Mouse (Mus musculus) midbrain, embryonic 11.5 days (tissue): Measurements from ENCODE around the gene Epb41l4b. TPM values are rescaled to one million over a fixed set of nuclear protein-coding genes. Genes with fewer than 3 reads are reported as not detected.

Source experiments
- ATAC-seq: fragments of 200-750 bp; cut with Nextera tagmentation; 2 replicates; pipeline ENCODE4 v1.8.0; 2017; ENCODE audit warnings: moderate TSS enrichment, moderate library complexity; ENCODE audit not compliant: low FRiP score
- DNase-seq: peaks from one replicate; pipeline ENCODE4 v3.0.0; 2015; ENCODE audit warnings: low spot score; ENCODE audit errors: missing footprints
- H3K27ac ChIP-seq: fragments of 300-500 bp; sonication (generic); 2 replicates; pipeline ENCODE4 v1.5.1; 2014; ENCODE audit warnings: low read depth, low read length
- H3K27me3 ChIP-seq: fragments of 300-500 bp; sonication (generic); 2 replicates; pipeline ENCODE4 v1.6.1; 2014; ENCODE audit warnings: mild to moderate bottlenecking, low read length, moderate library complexity, mixed read lengths; ENCODE audit not compliant: control insufficient read depth, insufficient read depth
- H3K36me3 ChIP-seq: fragments of 300-500 bp; sonication (generic); 2 replicates; pipeline ENCODE4 v1.6.1; 2014; ENCODE audit warnings: mild to moderate bottlenecking, low read length, moderate library complexity, mixed read lengths; ENCODE audit not compliant: control insufficient read depth, insufficient read depth
- H3K4me1 ChIP-seq: fragments of 300-500 bp; sonication (generic); 2 replicates; pipeline ENCODE4 v1.6.1; 2014; ENCODE audit warnings: low read length; ENCODE audit not compliant: control insufficient read depth, insufficient read depth
- H3K4me2 ChIP-seq: fragments of 300-500 bp; sonication (generic); 2 replicates; pipeline ENCODE4 v1.6.1; 2014; ENCODE audit warnings: mild to moderate bottlenecking, moderate library complexity
- H3K4me3 ChIP-seq: fragments of 300-500 bp; sonication (generic); 2 replicates; pipeline ENCODE4 v1.5.1; 2014; ENCODE audit warnings: low read depth, low read length
- H3K9ac ChIP-seq: fragments of 300-500 bp; sonication (generic); 2 replicates; pipeline ENCODE4 v1.6.1; 2014; ENCODE audit warnings: low read length
- H3K9me3 ChIP-seq: fragments of 300-500 bp; sonication (generic); 2 replicates; pipeline ENCODE4 v1.6.1; 2016; ENCODE audit warnings: low read length; ENCODE audit not compliant: control insufficient read depth
- WGBS: fragments of 180-500 bp; shearing (Covaris S2); extraction: QIAGEN DNeasy Blood & Tissue Kit; methylation state at CpG from one replicate; pipeline ENCODE4 v1.1.7; 2014; 5-methylcytosine and 5-hydroxymethylcytosine counted together
- polyA plus RNA-seq: library from polyadenylated mRNA; unstranded; fragments of >200 nt; fragmentation: Nextera tagmentation; extraction: Ambion mirVana; gene quantifications from 2 replicates; pipeline ENCODE4 v1.2.1, GENCODE M21; 2014

The Epb41l4b gene
- polyA plus RNA-seq, 1 experiment from 2014 or later, result 0.51 TPM

DNA sequence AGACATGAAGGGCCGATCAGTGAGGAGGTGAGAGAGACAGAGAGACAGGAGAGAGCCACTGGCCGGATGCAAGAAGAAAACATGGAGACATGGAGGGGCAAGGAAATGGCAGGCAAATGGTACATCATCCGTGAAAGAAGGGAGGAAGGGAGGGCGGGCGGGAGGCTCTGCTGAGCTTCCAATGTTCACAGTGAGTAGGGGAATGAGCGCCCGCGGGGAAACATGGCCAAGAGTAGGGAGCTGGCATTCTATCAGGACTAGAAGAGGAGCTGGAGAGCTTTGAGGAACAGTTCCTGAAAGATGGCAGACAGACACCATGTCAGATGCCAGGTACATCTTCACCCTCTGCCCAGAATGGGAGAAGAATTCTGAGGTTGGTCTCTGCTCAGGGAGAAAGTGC is 99.6 kb downstream of the Epb41l4b start:
- 93% methylated on average over 8 of the region's 8 CpGs for WGBS
- Histone ChIP-seq H3K9ac (no peak overlapping the region), H3K27ac (no peak overlapping the region), H3K4me1 (peaks cover 9% of the 10 kb centered on the region), H3K27me3 (no peaks in the 10 kb centered on the region), H3K4me2 (no peak overlapping the region), H3K4me3 (no peak overlapping the region), H3K36me3 (no peaks in the 10 kb centered on the region), H3K9me3 (no peaks in the 10 kb centered on the region)
- DNase-seq, result no peak
- no peak for ATAC-seq

DNA sequence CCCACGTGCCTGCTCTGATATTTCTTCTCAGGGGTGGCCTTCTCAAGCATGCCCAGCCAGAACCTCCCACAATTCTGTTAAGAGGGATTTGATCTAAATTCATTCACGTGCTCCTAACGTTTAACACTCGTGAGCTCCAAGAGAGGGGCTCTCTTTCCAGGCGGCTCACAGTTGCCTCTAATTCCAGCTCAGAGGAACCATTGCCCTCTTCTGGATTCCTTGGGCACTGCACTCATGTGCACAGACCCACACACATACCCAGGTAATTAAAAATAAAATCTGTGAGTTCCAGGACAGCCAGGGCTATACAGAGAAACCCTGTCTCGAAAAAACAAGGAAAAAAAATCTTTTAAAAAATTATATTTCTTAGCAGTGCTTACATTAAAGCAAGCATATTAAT is 101.6 kb downstream of the Epb41l4b start:
- Histone ChIP-seq H3K4me3 (no peak overlapping the region), H3K27me3 (no peaks in the 10 kb centered on the region), H3K4me2 (no peak overlapping the region), H3K4me1 (peaks cover 9% of the 10 kb centered on the region), H3K27ac (no peak overlapping the region), H3K36me3 (no peaks in the 10 kb centered on the region), H3K9me3 (no peaks in the 10 kb centered on the region), H3K9ac (no peak overlapping the region)
- DNase-seq, result no peak
- WGBS, result 91% methylated on average over 6 of the region's 6 CpGs
- no peak for ATAC-seq

DNA sequence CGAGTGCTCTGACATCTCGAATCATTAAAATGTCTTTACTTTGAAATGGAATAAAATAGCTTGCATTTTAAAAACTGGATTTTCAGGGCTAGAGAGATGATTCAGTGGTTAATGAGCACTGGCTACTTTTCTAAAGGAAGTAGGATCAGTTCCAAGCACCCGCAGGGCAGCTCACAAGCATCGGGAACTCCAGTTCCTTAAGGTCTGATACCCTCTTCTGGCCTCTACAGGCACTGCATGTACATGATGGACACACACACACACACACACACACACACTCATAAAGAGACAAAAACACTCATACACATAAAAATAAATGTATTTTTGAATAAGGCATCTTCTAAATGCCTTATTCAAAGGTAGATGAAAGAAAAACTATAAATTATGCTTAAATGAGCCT is 102.0 kb downstream of the Epb41l4b start:
- WGBS, result 95% methylated on average over 4 of the region's 4 CpGs
- Histone ChIP-seq H3K4me2 (no peak overlapping the region), H3K36me3 (no peaks in the 10 kb centered on the region), H3K9me3 (no peaks in the 10 kb centered on the region), H3K9ac (no peak overlapping the region), H3K4me3 (no peak overlapping the region), H3K4me1 (peaks cover 9% of the 10 kb centered on the region), H3K27me3 (no peaks in the 10 kb centered on the region), H3K27ac (no peak overlapping the region)
- no peak for DNase-seq
- ATAC-seq, result no peak

DNA sequence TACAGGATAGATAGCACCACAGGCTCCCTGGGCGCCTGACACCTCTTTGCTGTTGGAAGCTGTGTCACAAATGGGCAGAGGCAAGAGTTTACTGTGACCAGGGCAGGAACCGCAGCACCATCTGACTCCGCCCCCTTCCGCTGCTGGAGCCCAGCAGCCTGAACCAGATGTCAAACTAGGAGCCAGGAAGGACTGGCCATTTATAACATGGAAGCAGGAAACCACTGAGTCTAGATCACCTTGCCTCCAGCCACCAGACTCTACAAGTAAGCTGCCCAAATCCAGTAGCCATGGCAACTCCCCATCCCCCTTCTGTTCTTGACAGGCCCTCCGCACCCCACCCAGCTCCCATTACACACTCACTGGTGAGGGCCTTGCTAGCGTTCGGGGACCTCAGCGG is 102.8 kb downstream of the Epb41l4b start:
- ATAC-seq, result peak; percentile 25; the same call in 1 of the 2 replicates
- H3K36me3 ChIP-seq, result no peaks in the 10 kb centered on the region
- H3K4me1 ChIP-seq, result peaks cover 9% of the 10 kb centered on the region
- no peak overlapping the region for H3K4me2 ChIP-seq
- H3K9me3 ChIP-seq, result no peaks in the 10 kb centered on the region
- DNase-seq, result no peak
- no peak overlapping the region for H3K9ac ChIP-seq
- no peak overlapping the region for H3K27ac ChIP-seq
- H3K4me3 ChIP-seq, result no peak overlapping the region
- WGBS, result 68% methylated on average over 8 of the region's 8 CpGs
- no peaks in the 10 kb centered on the region for H3K27me3 ChIP-seq

DNA sequence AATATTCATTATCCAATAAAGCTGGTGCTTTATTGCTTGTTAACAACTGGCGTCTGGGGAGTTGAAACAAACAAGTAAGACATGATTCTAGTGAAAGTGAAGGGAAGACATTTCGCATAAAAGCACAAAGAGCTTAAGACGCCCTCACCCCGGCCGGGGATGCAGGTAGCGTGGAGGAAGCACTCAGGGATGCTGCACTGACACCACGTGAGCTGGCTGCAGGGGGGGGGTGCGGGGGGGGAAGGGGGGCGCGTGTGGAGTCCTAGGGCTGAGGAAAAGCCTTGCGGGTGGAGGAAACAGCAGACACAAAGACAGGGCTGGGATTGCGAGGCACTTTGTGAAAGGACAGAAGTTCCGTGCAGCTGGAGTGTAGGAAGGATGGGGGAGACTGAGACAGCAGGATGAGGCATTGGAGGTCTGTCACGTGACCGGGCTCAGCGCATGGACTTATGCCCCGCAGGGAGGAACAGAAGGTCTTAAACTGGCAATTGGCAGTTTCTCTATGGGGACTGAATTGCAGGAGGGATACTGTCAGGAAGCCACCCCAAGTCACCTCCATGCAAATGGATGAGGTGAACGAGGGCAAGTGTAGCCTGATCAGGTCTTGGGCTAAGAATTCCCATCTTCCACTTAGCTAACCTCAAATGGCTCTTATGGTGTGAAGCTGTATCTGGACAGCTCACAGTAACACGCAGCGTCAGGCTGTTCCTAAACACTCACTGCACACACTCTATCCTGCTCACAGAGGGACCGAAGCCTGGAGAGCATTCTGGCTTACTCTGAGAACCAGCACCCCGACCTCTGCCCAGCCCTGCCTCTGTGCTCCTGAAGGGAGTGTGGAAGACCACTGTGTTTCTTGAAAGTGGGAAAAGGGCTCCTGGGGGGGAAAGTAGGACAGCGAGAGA is 103.9 kb downstream of the Epb41l4b start:
- no peaks in the 10 kb centered on the region for H3K27me3 ChIP-seq
- peak overlapping the region; percentile 52 for H3K9ac ChIP-seq
- H3K4me3 ChIP-seq, result peak overlapping the region; percentile 34
- DNase-seq, result peak; percentile 90
- WGBS, result 14% methylated on average over 20 of the region's 23 CpGs
- no peak overlapping the region for H3K27ac ChIP-seq
- peaks cover 9% of the 10 kb centered on the region for H3K4me1 ChIP-seq
- peak; percentile 85 for ATAC-seq
- no peaks in the 10 kb centered on the region for H3K9me3 ChIP-seq
- H3K4me2 ChIP-seq, result peak overlapping the region; percentile 58
- H3K36me3 ChIP-seq, result no peaks in the 10 kb centered on the region

DNA sequence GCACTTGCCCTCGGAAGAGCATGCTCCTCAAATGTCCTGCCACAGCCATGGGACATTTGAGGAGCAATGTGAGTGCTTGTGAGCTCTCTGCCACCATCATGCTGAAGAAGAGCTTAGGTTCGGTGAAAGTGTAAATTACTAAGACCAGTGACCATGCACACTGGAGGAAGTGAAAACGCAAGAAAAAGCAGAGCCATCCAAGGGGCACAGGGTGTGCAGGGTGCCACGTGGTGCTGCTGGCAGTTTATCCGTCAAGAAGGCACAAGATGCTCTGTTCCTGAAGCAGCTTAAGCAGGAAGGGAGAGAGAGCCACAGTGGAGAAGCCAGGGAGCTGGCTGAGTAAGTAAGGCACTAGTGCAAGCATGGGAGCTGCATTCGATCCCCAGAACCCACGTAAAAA is 105.7 kb downstream of the Epb41l4b start:
- peaks cover 9% of the 10 kb centered on the region for H3K4me1 ChIP-seq
- no peak overlapping the region for H3K4me2 ChIP-seq
- no peak overlapping the region for H3K9ac ChIP-seq
- H3K9me3 ChIP-seq, result no peaks in the 10 kb centered on the region
- no peak for DNase-seq
- H3K4me3 ChIP-seq, result no peak overlapping the region
- H3K27me3 ChIP-seq, result no peaks in the 10 kb centered on the region
- no peak for ATAC-seq
- WGBS, result 77% methylated on average over 7 of the region's 7 CpGs
- no peaks in the 10 kb centered on the region for H3K36me3 ChIP-seq
- no peak overlapping the region for H3K27ac ChIP-seq

DNA sequence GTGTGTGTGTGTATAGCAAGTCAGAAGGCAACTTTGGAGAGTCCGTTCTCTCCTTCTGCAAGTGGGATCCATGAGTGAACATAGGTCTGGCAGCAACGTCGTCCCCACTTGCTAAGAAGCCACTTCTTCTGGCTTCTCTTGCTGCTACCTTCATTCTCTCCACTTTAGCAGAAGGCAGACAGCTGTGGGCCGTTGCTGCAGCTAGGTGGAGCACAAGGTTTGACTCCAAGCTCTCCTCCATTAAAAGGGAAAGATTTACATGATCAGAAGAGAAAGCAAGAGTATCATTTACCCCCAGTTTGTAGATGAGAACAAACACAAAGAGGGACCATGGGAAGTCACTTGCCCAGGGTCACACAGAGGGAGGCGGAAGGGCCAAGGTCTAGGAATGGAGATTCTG is 109.1 kb downstream of the Epb41l4b start:
- Histone ChIP-seq H3K4me1 (peaks cover 2% of the 10 kb centered on the region), H3K27ac (no peak overlapping the region), H3K27me3 (no peaks in the 10 kb centered on the region), H3K4me2 (no peak overlapping the region), H3K4me3 (no peak overlapping the region), H3K9ac (no peak overlapping the region), H3K9me3 (no peaks in the 10 kb centered on the region), H3K36me3 (no peaks in the 10 kb centered on the region)
- DNase-seq, result no peak
- WGBS, result 80% methylated on average over 5 of the region's 5 CpGs
- no peak for ATAC-seq

DNA sequence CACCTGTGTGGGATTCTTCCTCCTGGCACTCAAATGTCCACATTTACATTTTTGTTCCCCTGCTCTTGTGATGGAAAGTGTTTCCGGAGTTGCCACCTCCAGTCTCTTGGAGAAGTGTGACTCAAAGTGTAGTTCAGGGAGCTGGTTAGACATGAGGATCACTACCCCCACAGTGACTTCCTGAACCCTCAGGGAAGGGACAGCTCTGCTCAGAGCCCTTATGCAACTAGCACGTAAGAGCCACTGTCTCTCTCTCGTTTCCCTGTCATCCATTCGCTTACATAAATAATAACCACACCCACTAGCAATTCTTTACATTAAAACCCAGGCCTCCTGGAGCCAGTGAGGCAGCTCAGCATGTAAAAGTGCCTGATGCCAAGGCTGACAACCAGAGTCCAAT is 111.8 kb downstream of the Epb41l4b start:
- no peak for DNase-seq
- Histone ChIP-seq H3K4me1 (no peaks in the 10 kb centered on the region), H3K9me3 (no peaks in the 10 kb centered on the region), H3K27ac (no peak overlapping the region), H3K27me3 (no peaks in the 10 kb centered on the region), H3K4me2 (no peak overlapping the region), H3K36me3 (no peaks in the 10 kb centered on the region), H3K4me3 (no peak overlapping the region), H3K9ac (no peak overlapping the region)
- no peak for ATAC-seq
- 88% methylated on average over 4 of the region's 4 CpGs for WGBS

DNA sequence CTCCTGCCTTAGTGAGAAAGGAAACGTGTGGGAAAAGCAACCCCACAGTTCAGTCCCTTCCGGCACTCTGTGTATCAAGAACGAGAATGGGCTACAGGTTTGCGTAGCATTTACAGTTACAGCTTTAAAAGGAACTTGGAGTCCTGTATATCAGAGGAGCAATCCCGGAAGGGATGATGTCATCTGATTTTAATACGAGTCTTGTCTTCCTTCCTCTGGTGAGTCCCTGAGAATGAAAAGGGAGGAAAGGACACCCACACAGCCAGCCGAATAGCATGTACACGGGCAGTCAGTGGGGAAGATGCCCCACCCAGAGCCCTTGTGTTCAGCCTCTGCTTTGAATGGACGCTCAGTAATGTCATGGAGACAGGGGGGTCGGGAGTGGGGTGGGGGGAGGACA is 115.3 kb downstream of the Epb41l4b start:
- H3K9ac ChIP-seq, result no peak overlapping the region
- 74% methylated on average over 10 of the region's 10 CpGs for WGBS

More for the DNA sequence above, 115.3 kb downstream of the Epb41l4b start:
- no peak for ATAC-seq
- Histone ChIP-seq H3K27ac (no peak overlapping the region), H3K36me3 (no peaks in the 10 kb centered on the region), H3K4me2 (no peak overlapping the region), H3K4me1 (no peaks in the 10 kb centered on the region), H3K9me3 (no peaks in the 10 kb centered on the region), H3K27me3 (no peaks in the 10 kb centered on the region), H3K4me3 (no peak overlapping the region)
- DNase-seq, result no peak
